Mouse (Mus musculus) stomach, adult 2 months (tissue): ENCODE results near the gene Sowaha. TPM values are rescaled to one million over a fixed set of nuclear protein-coding genes. Genes with fewer than 3 reads are reported as not detected.

Experiments used
- polyA plus RNA-seq: library from polyadenylated mRNA; depleted of rRNA; stranded (reverse); fragments of >200 nt; gene quantifications from 2 replicates; pipeline ENCODE4 v1.2.3, GENCODE M21; 2012; rRNA removed

The Sowaha gene
- polyA plus RNA-seq, result 1.6 and 2.7 TPM in 2 replicates

GRCm38 (mm10) chr11:53479783-53480301 lies at the start of gene Sowaha, which contains the start of gene Gm9945:
Sowaha (minus strand) TSS chr11:53480274.
Gm9945 (plus strand) TSS chr11:53480166.

GRCm38 (mm10) chr11:53519207-53520121 lies 39.4 kb upstream of the Sowaha start, which contains the start of gene Sept8:
Sept8 (plus strand) TSS chr11:53519257.

GRCm38 (mm10) chr11:53469968-53470695 lies 9.9 kb downstream of the Sowaha start, which contains the start of gene Gm9837:
Gm9837 (minus strand) TSS chr11:53470479.

GRCm38 (mm10) chr11:53456474-53457371 lies 23.4 kb downstream of the Sowaha start, which contains the start of the genes Gm10447 and Shroom1:
Gm10447 (minus strand) TSS chr11:53457110.
Shroom1 (plus strand) TSS chr11:53457205.

GRCm38 (mm10) chr11:53430670-53431346 lies 49.3 kb downstream of the Sowaha start, which contains the start of the genes Uqcrq and Gdf9:
Uqcrq (minus strand) TSS chr11:53430831.
Gdf9 (plus strand) TSS chr11:53431023.

Other genes starting within 250 kb of the Sowaha start
- gene Hspa4, start 179.8 kb downstream of the Sowaha start, polyA plus RNA-seq, result 12.1 and 20.5 TPM in 2 replicates
- gene Zcchc10, start 155.6 kb downstream of the Sowaha start, polyA plus RNA-seq, result 3.4 and 5.1 TPM in 2 replicates
- gene Aff4, start 129.4 kb downstream of the Sowaha start, polyA plus RNA-seq, result 2.6 and 4.2 TPM in 2 replicates
- not detected in 2 replicates for gene Leap2, start 57.1 kb downstream of the Sowaha start, polyA plus RNA-seq
- gene Uqcrq, start 49.4 kb downstream of the Sowaha start, polyA plus RNA-seq, result 540 and 822 TPM in 2 replicates
- 1.6 and 3.2 TPM in 2 replicates for gene Gdf9, start 49.3 kb downstream of the Sowaha start, polyA plus RNA-seq
- 0.16 and 0.42 TPM in 2 replicates for gene Gm10447, start 23.2 kb downstream of the Sowaha start, polyA plus RNA-seq
- gene Shroom1, start 23.1 kb downstream of the Sowaha start, polyA plus RNA-seq, result 8.1 and 9.6 TPM in 2 replicates
- not detected in 2 replicates for gene Gm9837, start 9.8 kb downstream of the Sowaha start, polyA plus RNA-seq
- not detected in 2 replicates for gene Gm9945, start 108 bp downstream of the Sowaha start, polyA plus RNA-seq
- gene Sept8, start 39.0 kb upstream of the Sowaha start, polyA plus RNA-seq, result 15.4 and 16.8 TPM in 2 replicates
- gene Kif3a, start 87.1 kb upstream of the Sowaha start, polyA plus RNA-seq, result 0.66 and 0.69 TPM in 2 replicates
- gene Il4, start 138.4 kb upstream of the Sowaha start, polyA plus RNA-seq, result not detected in 2 replicates
- gene Il13, start 154.4 kb upstream of the Sowaha start, polyA plus RNA-seq, result 0.74 and 0.84 TPM in 2 replicates
- 1.4 and 1.5 TPM in 2 replicates for gene Rad50, start 227.0 kb upstream of the Sowaha start, polyA plus RNA-seq
- gene Il5, start 240.5 kb upstream of the Sowaha start, polyA plus RNA-seq, result 0.04 and 0.17 TPM in 2 replicates